Mouse (Mus musculus) central nervous system, embryonic 11.5 days (tissue): Measurements from ENCODE around the gene Vmn2r23. TPM values are rescaled to one million over a fixed set of nuclear protein-coding genes. Genes with fewer than 3 reads are reported as not detected.

Experiments
- polyA plus RNA-seq: library from polyadenylated mRNA; depleted of rRNA; stranded (reverse); fragments of >200 nt; gene quantifications from 2 replicates; pipeline ENCODE4 v1.2.3, GENCODE M21; 2012; rRNA removed

The Vmn2r23 gene
- not detected in 2 replicates for polyA plus RNA-seq

GRCm38 (mm10) chr6:123702370-123702769 lies at the start of gene Vmn2r23:
Gene Vmn2r23, plus strand, starts transcription at chr6:123702670.

DNA sequence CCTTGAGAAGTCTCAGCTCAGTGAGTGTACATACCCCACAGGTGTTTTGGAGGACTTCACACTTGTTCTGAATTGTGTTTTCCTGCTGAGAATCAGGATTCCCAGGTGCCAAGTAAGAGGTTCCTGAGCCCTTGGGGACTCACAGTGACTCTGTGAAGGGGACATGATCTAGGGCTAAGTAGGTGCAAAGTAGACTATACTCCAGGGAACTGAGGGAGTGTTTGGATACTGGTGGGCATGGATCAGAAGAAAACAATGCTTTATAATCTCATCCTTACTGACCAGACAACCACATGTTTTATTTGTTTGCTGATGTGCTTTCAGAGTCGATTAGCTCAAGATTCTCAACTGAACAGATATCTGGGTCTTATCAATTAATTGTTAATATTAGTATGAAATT lies 76.1 kb downstream of the Vmn2r23 start, which contains the start of gene Vmn2r24:
Gene Vmn2r24 (plus strand): TSS at position 301 of the 400 bp plus-strand sequence.

Other genes starting within 250 kb of the Vmn2r23 start
- not detected in 2 replicates for gene Vmn2r21, start 169.3 kb upstream of the Vmn2r23 start, polyA plus RNA-seq
- not detected in 2 replicates for gene Vmn2r22, start 51.9 kb upstream of the Vmn2r23 start, polyA plus RNA-seq
- not detected in 2 replicates for gene Vmn2r24, start 76.2 kb downstream of the Vmn2r23 start, polyA plus RNA-seq
- not detected in 2 replicates for gene Vmn2r25, start 150.8 kb downstream of the Vmn2r23 start, polyA plus RNA-seq